Mouse (Mus musculus) embryonic facial prominence, embryonic 14.5 days (tissue): ENCODE results near the gene Ahnak2. TPM values are rescaled to one million over a fixed set of nuclear protein-coding genes. Genes with fewer than 3 reads are reported as not detected.

ENCODE experiments used
- ATAC-seq: fragments of 200-750 bp; cut with Nextera tagmentation; 2 replicates; pipeline ENCODE4 v1.8.0; 2017; ENCODE audit warnings: low read depth, moderate number of reproducible peaks, moderate TSS enrichment
- DNase-seq: peaks from one replicate; pipeline ENCODE4 v3.0.0-alpha.2; 2015; ENCODE audit warnings: low spot score
- H3K27ac ChIP-seq: fragments of 300-500 bp; sonication (generic); replicated peaks from 2 replicates; pipeline ENCODE4 v1.5.1; 2014; ENCODE audit warnings: low read depth, mild to moderate bottlenecking, low read length, moderate library complexity
- H3K27me3 ChIP-seq: fragments of 300-500 bp; sonication (generic); replicated peaks from 2 replicates; pipeline ENCODE4 v1.6.1; 2014; ENCODE audit warnings: low read length; ENCODE audit not compliant: control insufficient read depth, insufficient read depth
- H3K36me3 ChIP-seq: fragments of 300-500 bp; sonication (generic); 2 replicates; pipeline ENCODE4 v1.6.1; 2014; ENCODE audit warnings: low read length, mixed read lengths; ENCODE audit not compliant: control insufficient read depth, insufficient read depth
- H3K4me1 ChIP-seq: fragments of 300-500 bp; sonication (generic); 2 replicates; pipeline ENCODE4 v1.6.1; 2014; ENCODE audit warnings: antibody characterized with exemption, low read length; ENCODE audit not compliant: control insufficient read depth, insufficient read depth
- H3K4me2 ChIP-seq: fragments of 300-500 bp; sonication (generic); 2 replicates; pipeline ENCODE4 v1.6.1; 2014; ENCODE audit warnings: low read depth, mild to moderate bottlenecking, low read length, moderate library complexity, mixed read lengths
- H3K4me3 ChIP-seq: fragments of 300-500 bp; sonication (generic); 2 replicates; pipeline ENCODE4 v1.5.1; 2014; ENCODE audit warnings: low read depth, mild to moderate bottlenecking, low read length
- H3K9ac ChIP-seq: fragments of 300-500 bp; sonication (generic); 2 replicates; pipeline ENCODE4 v1.6.1; 2014; ENCODE audit warnings: low read depth, mild to moderate bottlenecking, low read length, moderate library complexity, mixed read lengths
- H3K9me3 ChIP-seq: fragments of 300-500 bp; sonication (generic); 2 replicates; pipeline ENCODE4 v1.6.1; 2016; ENCODE audit warnings: low read length; ENCODE audit not compliant: control insufficient read depth
- WGBS: fragments of 180-500 bp; shearing (Covaris S2); extraction: QIAGEN DNeasy Blood & Tissue Kit; methylation state at CpG from one replicate; pipeline ENCODE4 v1.1.7; 2014; 5-methylcytosine and 5-hydroxymethylcytosine counted together
- polyA plus RNA-seq: library from polyadenylated mRNA; unstranded; fragments of >200 nt; fragmentation: Nextera tagmentation; extraction: Ambion mirVana; gene quantifications from 2 replicates; pipeline ENCODE4 v1.2.1, GENCODE M21; 2014

Ahnak2 gene
- polyA plus RNA-seq, 1 experiment from 2014 or later = 8.3 TPM

GRCm38 (mm10) chr12:112747606-112747970 lies 54.9 kb downstream of the Ahnak2 start:
- ATAC-seq (peak; percentile 5; the same call in 1 of the 2 replicates), DNase-seq (no peak)
- Histone ChIP-seq H3K4me3 (no peak overlapping the region), H3K27me3 (no peaks in the 10 kb centered on the region), H3K9me3 (no peaks in the 10 kb centered on the region), H3K36me3 (peaks cover 18% of the 10 kb centered on the region), H3K27ac (peak overlapping the region; percentile 74; the same call in 1 of the 2 replicates), H3K9ac (no peak overlapping the region), H3K4me1 (peaks cover 7% of the 10 kb centered on the region; the same call in 1 of the 2 replicates), H3K4me2 (no peak overlapping the region)
- WGBS = 67% methylated on average over 8 of the region's 8 CpGs

GRCm38 (mm10) chr12:112746808-112747605 lies 55.5 kb downstream of the Ahnak2 start:
- DNase-seq (peak; percentile 90), ATAC-seq (peak; percentile 64)
- Histone ChIP-seq H3K9ac (peak overlapping the region; percentile 27), H3K9me3 (no peaks in the 10 kb centered on the region), H3K4me3 (no peak overlapping the region), H3K36me3 (peaks cover 18% of the 10 kb centered on the region), H3K4me1 (peaks cover 7% of the 10 kb centered on the region; the same call in 1 of the 2 replicates), H3K27ac (peak overlapping the region; percentile 74), H3K4me2 (peak overlapping the region; percentile 25), H3K27me3 (no peaks in the 10 kb centered on the region)
- 10% methylated on average over 10 of the region's 10 CpGs for WGBS

- H3K9me3 ChIP-seq = no peaks in the 10 kb centered on the region
- H3K4me1 ChIP-seq = peaks cover 7% of the 10 kb centered on the region; the same call in 1 of the 2 replicates
- no peak overlapping the region for H3K27ac ChIP-seq
- no peak overlapping the region for H3K4me2 ChIP-seq
- H3K4me3 ChIP-seq = no peak overlapping the region
- peaks cover 18% of the 10 kb centered on the region for H3K36me3 ChIP-seq
- no peak overlapping the region for H3K9ac ChIP-seq
- DNase-seq = no peak
- no peak for ATAC-seq
- no peaks in the 10 kb centered on the region for H3K27me3 ChIP-seq
- WGBS = 76% methylated on average over 4 of the region's 4 CpGs
Observed at GRCm38 (mm10) chr12:112746461-112746807, 56.0 kb downstream of the Ahnak2 start.

GRCm38 (mm10) chr12:112745716-112746115 lies 56.7 kb downstream of the Ahnak2 start:
- WGBS = 85% methylated on average over 10 of the region's 10 CpGs

GRCm38 (mm10) chr12:112744891-112745580 lies 57.4 kb downstream of the Ahnak2 start:
- no peak overlapping the region for H3K9ac ChIP-seq
- DNase-seq (no peak), ATAC-seq (no peak)
- peaks cover 23% of the 10 kb centered on the region for H3K36me3 ChIP-seq
- H3K4me3 ChIP-seq = no peak overlapping the region
- H3K4me1 ChIP-seq = peaks cover 7% of the 10 kb centered on the region; the same call in 1 of the 2 replicates
- H3K27ac ChIP-seq = no peak overlapping the region
- no peaks in the 10 kb centered on the region for H3K9me3 ChIP-seq
- no peaks in the 10 kb centered on the region for H3K27me3 ChIP-seq
- H3K4me2 ChIP-seq = no peak overlapping the region
- 89% methylated on average over 10 of the region's 10 CpGs for WGBS

More at GRCm38 (mm10) chr12:112745716-112746115, 56.7 kb downstream of the Ahnak2 start:
- Histone ChIP-seq H3K4me3 (no peak overlapping the region), H3K9me3 (no peaks in the 10 kb centered on the region), H3K9ac (no peak overlapping the region), H3K36me3 (peaks cover 18% of the 10 kb centered on the region), H3K27ac (no peak overlapping the region), H3K27me3 (no peaks in the 10 kb centered on the region), H3K4me1 (peaks cover 7% of the 10 kb centered on the region; the same call in 1 of the 2 replicates), H3K4me2 (no peak overlapping the region)
- ATAC-seq (no peak), DNase-seq (no peak)

- H3K4me2 ChIP-seq = no peak overlapping the region
- no peaks in the 10 kb centered on the region for H3K9me3 ChIP-seq
Observed at GRCm38 (mm10) chr12:112744211-112744610, 58.2 kb downstream of the Ahnak2 start.

GRCm38 (mm10) chr12:112743168-112743975 lies 59.1 kb downstream of the Ahnak2 start:
- peak overlapping the region; percentile 76 for H3K27ac ChIP-seq
- no peak overlapping the region for H3K4me3 ChIP-seq
- H3K9me3 ChIP-seq = no peaks in the 10 kb centered on the region
- peak overlapping the region; percentile 15; the same call in 1 of the 2 replicates for H3K9ac ChIP-seq
- no peaks in the 10 kb centered on the region for H3K27me3 ChIP-seq
- peak; percentile 93 for DNase-seq
- H3K36me3 ChIP-seq = peaks cover 36% of the 10 kb centered on the region
- peaks cover 7% of the 10 kb centered on the region; the same call in 1 of the 2 replicates for H3K4me1 ChIP-seq
- ATAC-seq = peak; percentile 87
- no peak overlapping the region for H3K4me2 ChIP-seq
- 49% methylated on average over 25 of the region's 25 CpGs for whole genome bisulfite sequencing

More at GRCm38 (mm10) chr12:112744211-112744610, 58.2 kb downstream of the Ahnak2 start:
- peak overlapping the region; percentile 52 for H3K9ac ChIP-seq
- WGBS = 79% methylated on average over 7 of the region's 11 CpGs
- peaks cover 27% of the 10 kb centered on the region for H3K36me3 ChIP-seq
- no peaks in the 10 kb centered on the region for H3K27me3 ChIP-seq
- no peak overlapping the region for H3K27ac ChIP-seq
- H3K4me3 ChIP-seq = no peak overlapping the region
- ATAC-seq (no peak), DNase-seq (no peak)
- H3K4me1 ChIP-seq = peaks cover 7% of the 10 kb centered on the region; the same call in 1 of the 2 replicates

GRCm38 (mm10) chr12:112742768-112743167 lies 59.7 kb downstream of the Ahnak2 start:
- ATAC-seq = peak; percentile 0; the same call in 1 of the 2 replicates
- Histone ChIP-seq H3K36me3 (peaks cover 42% of the 10 kb centered on the region), H3K9me3 (no peaks in the 10 kb centered on the region), H3K9ac (peak overlapping the region; percentile 15; the same call in 1 of the 2 replicates), H3K4me2 (no peak overlapping the region), H3K4me1 (peaks cover 7% of the 10 kb centered on the region; the same call in 1 of the 2 replicates), H3K27me3 (no peaks in the 10 kb centered on the region), H3K27ac (peak overlapping the region; percentile 76), H3K4me3 (no peak overlapping the region)
- DNase-seq = no peak
- WGBS = 40% methylated on average over 6 of the region's 6 CpGs
